Mouse (Mus musculus) midbrain, embryonic 11.5 days (tissue): Measurements from ENCODE around the gene Ccdc6. TPM values are rescaled to one million over a fixed set of nuclear protein-coding genes. Genes with fewer than 3 reads are reported as not detected.
A peak's percentile ranks its signal among the peaks of the same experiment; 100 is the strongest.

Source experiments
- ATAC-seq: fragments of 200-750 bp; cut with Nextera tagmentation; 2 replicates; pipeline ENCODE4 v1.8.0; 2017; ENCODE audit warnings: moderate TSS enrichment, moderate library complexity; ENCODE audit not compliant: low FRiP score
- DNase-seq: peaks from one replicate; pipeline ENCODE4 v3.0.0; 2015; ENCODE audit warnings: low spot score; ENCODE audit errors: missing footprints
- H3K27ac ChIP-seq: fragments of 300-500 bp; sonication (generic); 2 replicates; pipeline ENCODE4 v1.5.1; 2014; ENCODE audit warnings: low read depth, low read length
- H3K27me3 ChIP-seq: fragments of 300-500 bp; sonication (generic); 2 replicates; pipeline ENCODE4 v1.6.1; 2014; ENCODE audit warnings: mild to moderate bottlenecking, low read length, moderate library complexity, mixed read lengths; ENCODE audit not compliant: control insufficient read depth, insufficient read depth
- H3K36me3 ChIP-seq: fragments of 300-500 bp; sonication (generic); 2 replicates; pipeline ENCODE4 v1.6.1; 2014; ENCODE audit warnings: mild to moderate bottlenecking, low read length, moderate library complexity, mixed read lengths; ENCODE audit not compliant: control insufficient read depth, insufficient read depth
- H3K4me1 ChIP-seq: fragments of 300-500 bp; sonication (generic); 2 replicates; pipeline ENCODE4 v1.6.1; 2014; ENCODE audit warnings: low read length; ENCODE audit not compliant: control insufficient read depth, insufficient read depth
- H3K4me2 ChIP-seq: fragments of 300-500 bp; sonication (generic); 2 replicates; pipeline ENCODE4 v1.6.1; 2014; ENCODE audit warnings: mild to moderate bottlenecking, moderate library complexity
- H3K4me3 ChIP-seq: fragments of 300-500 bp; sonication (generic); 2 replicates; pipeline ENCODE4 v1.5.1; 2014; ENCODE audit warnings: low read depth, low read length
- H3K9ac ChIP-seq: fragments of 300-500 bp; sonication (generic); 2 replicates; pipeline ENCODE4 v1.6.1; 2014; ENCODE audit warnings: low read length
- H3K9me3 ChIP-seq: fragments of 300-500 bp; sonication (generic); 2 replicates; pipeline ENCODE4 v1.6.1; 2016; ENCODE audit warnings: low read length; ENCODE audit not compliant: control insufficient read depth
- WGBS: fragments of 180-500 bp; shearing (Covaris S2); extraction: QIAGEN DNeasy Blood & Tissue Kit; methylation state at CpG from one replicate; pipeline ENCODE4 v1.1.7; 2014; 5-methylcytosine and 5-hydroxymethylcytosine counted together
- polyA plus RNA-seq: library from polyadenylated mRNA; unstranded; fragments of >200 nt; fragmentation: Nextera tagmentation; extraction: Ambion mirVana; gene quantifications from 2 replicates; pipeline ENCODE4 v1.2.1, GENCODE M21; 2014

Ccdc6 gene
- polyA plus RNA-seq, 1 experiment from 2014 or later, result 22.3 TPM

- Histone ChIP-seq H3K9ac (no peak overlapping the region), H3K27me3 (no peaks in the 10 kb centered on the region), H3K4me3 (no peak overlapping the region), H3K4me1 (no peaks in the 10 kb centered on the region), H3K36me3 (0 out of 2 replicates have a peak, but pooled peaks cover 6% of the 10 kb centered on the region), H3K4me2 (no peak overlapping the region), H3K27ac (no peak overlapping the region), H3K9me3 (no peaks in the 10 kb centered on the region)
- no peak for ATAC-seq
- DNase-seq, result no peak
- WGBS, result 89% methylated on average over 9 of the region's 9 CpGs
Observed at GRCm38 (mm10) chr10:70180727-70181126, 83.8 kb downstream of the Ccdc6 start.

DNA sequence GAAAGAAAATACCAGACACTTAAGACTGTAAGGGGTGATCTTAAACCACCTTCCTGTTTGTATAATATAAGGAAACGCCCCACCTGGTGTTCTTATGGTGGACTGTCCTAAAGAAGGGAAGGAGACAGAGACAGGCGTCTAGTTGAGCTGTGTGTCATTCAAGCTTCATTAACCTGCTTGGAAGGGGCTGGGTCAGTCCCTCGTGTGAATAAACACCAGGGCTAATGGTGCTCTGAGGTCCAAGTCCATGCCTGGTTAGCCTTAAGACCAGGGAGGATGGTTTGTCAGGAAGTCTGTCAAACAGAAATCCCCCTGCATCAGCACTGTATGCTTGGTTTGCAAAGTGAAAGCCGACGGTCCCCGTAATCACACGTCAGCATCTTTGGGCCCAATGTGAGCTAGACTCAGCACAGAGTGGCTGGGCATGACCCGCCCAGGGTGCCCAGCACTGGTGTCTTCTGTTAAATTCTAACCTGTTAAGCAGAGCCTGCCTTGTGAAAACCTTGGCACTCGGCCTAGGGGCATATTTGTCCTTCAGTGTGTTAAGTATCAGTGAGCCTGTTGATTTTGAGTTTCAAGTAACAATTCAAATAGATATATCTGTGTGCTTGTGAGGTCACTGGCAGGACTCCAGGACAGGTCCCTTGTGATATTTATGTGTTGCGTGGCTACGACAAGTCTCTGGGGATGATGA is 84.5 kb downstream of the Ccdc6 start:
- Histone ChIP-seq H3K36me3 (0 out of 2 replicates have a peak, but pooled peaks cover 6% of the 10 kb centered on the region), H3K4me1 (no peaks in the 10 kb centered on the region), H3K9ac (no peak overlapping the region), H3K9me3 (no peaks in the 10 kb centered on the region), H3K27me3 (no peaks in the 10 kb centered on the region), H3K27ac (no peak overlapping the region), H3K4me3 (no peak overlapping the region), H3K4me2 (no peak overlapping the region)
- DNase-seq (no peak), ATAC-seq (no peak)
- WGBS, result 85% methylated on average over 11 of the region's 11 CpGs

GRCm38 (mm10) chr10:70183210-70184080 is 86.5 kb downstream of the Ccdc6 start:
- no peak overlapping the region for H3K4me2 ChIP-seq
- ATAC-seq, result no peak
- peaks cover 9% of the 10 kb centered on the region; the same call in 1 of the 2 replicates for H3K36me3 ChIP-seq
- no peaks in the 10 kb centered on the region for H3K27me3 ChIP-seq
- H3K9me3 ChIP-seq, result no peaks in the 10 kb centered on the region
- WGBS, result 75% methylated on average over 15 of the region's 15 CpGs
- no peak overlapping the region for H3K27ac ChIP-seq
- no peak for DNase-seq
- H3K4me3 ChIP-seq, result no peak overlapping the region
- H3K4me1 ChIP-seq, result no peaks in the 10 kb centered on the region
- H3K9ac ChIP-seq, result no peak overlapping the region

- H3K9me3 ChIP-seq, result no peaks in the 10 kb centered on the region
- no peak overlapping the region for H3K9ac ChIP-seq
- peaks cover 8% of the 10 kb centered on the region; the same call in 1 of the 2 replicates for H3K36me3 ChIP-seq
- no peak overlapping the region for H3K27ac ChIP-seq
- DNase-seq (no peak), ATAC-seq (0 out of 2 replicates have a peak, but pooled peaks have one; percentile 38)
- H3K4me2 ChIP-seq, result no peak overlapping the region
- H3K27me3 ChIP-seq, result no peaks in the 10 kb centered on the region
- WGBS, result 82% methylated on average over 9 of the region's 9 CpGs
- H3K4me3 ChIP-seq, result no peak overlapping the region
- H3K4me1 ChIP-seq, result no peaks in the 10 kb centered on the region
Observed at GRCm38 (mm10) chr10:70186136-70186535, 89.2 kb downstream of the Ccdc6 start.

DNA sequence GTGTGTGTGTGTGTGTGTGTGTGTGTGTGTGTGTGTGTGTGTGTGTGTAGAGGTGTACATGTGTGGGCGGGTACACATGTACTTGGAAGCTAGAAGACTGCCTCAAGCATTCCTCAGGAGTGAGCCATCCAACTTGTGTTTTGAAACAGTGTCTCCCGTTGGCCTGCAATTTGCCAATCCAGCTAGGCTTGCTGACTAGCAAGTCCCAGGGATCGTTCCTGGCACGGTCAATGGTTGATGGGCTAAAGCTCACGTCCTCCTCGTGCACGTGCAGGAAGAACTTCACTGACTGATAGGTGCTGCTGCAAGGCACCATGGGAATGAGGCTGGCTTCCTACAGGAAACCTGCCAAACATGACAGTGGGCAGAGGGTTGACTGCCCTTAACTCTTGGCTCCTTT is 89.7 kb downstream of the Ccdc6 start:
- DNase-seq (no peak), ATAC-seq (no peak)
- H3K9ac ChIP-seq, result no peak overlapping the region
- no peak overlapping the region for H3K4me3 ChIP-seq
- WGBS, result 93% methylated on average over 7 of the region's 7 CpGs
- no peaks in the 10 kb centered on the region for H3K9me3 ChIP-seq
- no peak overlapping the region for H3K4me2 ChIP-seq
- H3K27ac ChIP-seq, result no peak overlapping the region
- no peaks in the 10 kb centered on the region for H3K4me1 ChIP-seq
- H3K36me3 ChIP-seq, result peaks cover 12% of the 10 kb centered on the region; the same call in 1 of the 2 replicates
- no peaks in the 10 kb centered on the region for H3K27me3 ChIP-seq

- Histone ChIP-seq H3K27me3 (no peaks in the 10 kb centered on the region), H3K36me3 (peaks cover 15% of the 10 kb centered on the region; the same call in 1 of the 2 replicates), H3K4me3 (no peak overlapping the region), H3K4me2 (no peak overlapping the region), H3K9ac (no peak overlapping the region), H3K9me3 (no peaks in the 10 kb centered on the region), H3K27ac (no peak overlapping the region), H3K4me1 (no peaks in the 10 kb centered on the region)
- ATAC-seq (no peak), DNase-seq (no peak)
- 87% methylated on average over 13 of the region's 13 CpGs for whole genome bisulfite sequencing
Observed at GRCm38 (mm10) chr10:70189864-70190263, 92.9 kb downstream of the Ccdc6 start.

DNA sequence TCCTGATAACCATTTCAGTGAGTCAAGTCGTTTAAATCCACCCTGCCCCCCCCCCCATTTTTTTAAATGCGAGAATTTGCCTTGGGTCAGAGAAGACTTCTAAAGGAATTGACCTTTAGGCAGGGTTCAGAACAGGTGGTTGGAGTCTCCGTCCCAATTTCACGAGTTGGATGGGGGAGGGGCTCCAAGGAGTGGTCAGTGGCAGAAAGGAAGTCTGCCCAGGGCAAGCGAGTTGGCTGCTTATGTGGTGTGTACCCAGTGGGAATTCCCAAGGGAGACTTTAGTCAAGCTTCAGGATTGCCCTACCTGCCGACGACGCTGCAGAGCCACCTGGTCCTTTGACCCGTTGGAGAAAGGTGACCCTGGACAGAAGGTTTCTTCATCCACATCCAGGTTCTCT is 97.4 kb downstream of the Ccdc6 start:
- Histone ChIP-seq H3K36me3 (peaks cover 10% of the 10 kb centered on the region; the same call in 1 of the 2 replicates), H3K27ac (no peak overlapping the region), H3K4me2 (no peak overlapping the region), H3K27me3 (no peaks in the 10 kb centered on the region), H3K4me1 (no peaks in the 10 kb centered on the region), H3K4me3 (no peak overlapping the region), H3K9me3 (no peaks in the 10 kb centered on the region), H3K9ac (no peak overlapping the region)
- DNase-seq (no peak), ATAC-seq (no peak)
- WGBS, result 77% methylated on average over 9 of the region's 9 CpGs

DNA sequence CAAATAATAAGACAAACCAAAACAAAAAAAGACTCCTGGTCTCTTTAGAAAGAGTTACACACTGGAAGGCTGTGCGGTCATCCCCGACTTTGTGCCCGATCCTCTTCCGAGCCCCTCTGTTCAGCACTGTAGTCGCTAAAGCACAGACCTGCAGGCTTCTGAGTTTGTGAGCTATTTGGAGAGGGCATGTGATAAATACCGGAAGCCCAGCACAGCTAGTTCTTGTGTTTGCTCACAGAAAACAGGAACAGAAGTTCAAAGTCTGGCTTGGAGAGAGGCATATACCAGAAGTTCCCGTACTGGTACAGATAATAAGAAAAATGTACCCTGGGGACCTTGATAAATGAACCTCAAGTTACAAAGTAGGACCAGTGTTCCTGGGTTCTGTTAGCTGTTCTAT is 98.4 kb downstream of the Ccdc6 start:
- WGBS, result 86% methylated on average over 7 of the region's 7 CpGs
- no peak overlapping the region for H3K27ac ChIP-seq
- DNase-seq (no peak), ATAC-seq (no peak)
- no peak overlapping the region for H3K9ac ChIP-seq
- no peaks in the 10 kb centered on the region for H3K4me1 ChIP-seq
- H3K36me3 ChIP-seq, result peaks cover 10% of the 10 kb centered on the region; the same call in 1 of the 2 replicates
- H3K9me3 ChIP-seq, result no peaks in the 10 kb centered on the region
- no peak overlapping the region for H3K4me2 ChIP-seq
- no peak overlapping the region for H3K4me3 ChIP-seq
- H3K27me3 ChIP-seq, result no peaks in the 10 kb centered on the region

- H3K27me3 ChIP-seq, result no peaks in the 10 kb centered on the region
- H3K4me3 ChIP-seq, result no peak overlapping the region
- DNase-seq (no peak), ATAC-seq (no peak)
- H3K9me3 ChIP-seq, result no peaks in the 10 kb centered on the region
- WGBS, result 67% methylated on average over 7 of the region's 7 CpGs
- H3K36me3 ChIP-seq, result peaks cover 10% of the 10 kb centered on the region; the same call in 1 of the 2 replicates
- no peak overlapping the region for H3K27ac ChIP-seq
- no peak overlapping the region for H3K9ac ChIP-seq
- no peaks in the 10 kb centered on the region for H3K4me1 ChIP-seq
- no peak overlapping the region for H3K4me2 ChIP-seq
Observed at GRCm38 (mm10) chr10:70195786-70196185, 98.9 kb downstream of the Ccdc6 start.
